Mouse (Mus musculus) liver, embryonic 16.5 days (tissue): ENCODE measurements around the gene Arhgap33. TPM values are rescaled to one million over a fixed set of nuclear protein-coding genes. Genes with fewer than 3 reads are reported as not detected.

Source experiments
- microRNA-seq: library from miRNA; unstranded; fragments of <30 nt; microRNA quantifications from one replicate; pipeline ENCODE4, GENCODE M21; 2016
- polyA plus RNA-seq: library from polyadenylated mRNA; unstranded; fragments of >200 nt; fragmentation: Nextera tagmentation; extraction: Ambion mirVana; gene quantifications from 2 replicates; pipeline ENCODE4 v1.2.1, GENCODE M21; 2015

Gene Arhgap33
- polyA plus RNA-seq, 1 experiment from 2014 or later: 2.6 TPM

Small RNAs within 50 kb of the gene (microRNA-seq; reads per million reads assigned to microRNA genes)
- gene Gm38670: 3.2 reads per million, percentile 10 among the genes with 10 or more reads in this experiment

Other genes starting within 250 kb of the Arhgap33 start
- 0.50 and 0.90 TPM in 2 replicates for gene Clip3, start 243.3 kb downstream of the Arhgap33 start, polyA plus RNA-seq
- gene Alkbh6, start 226.3 kb downstream of the Arhgap33 start, polyA plus RNA-seq: 15.8 and 18.0 TPM in 2 replicates
- gene Syne4, start 220.3 kb downstream of the Arhgap33 start, polyA plus RNA-seq: 17.0 and 22.4 TPM in 2 replicates
- gene E130208F15Rik, start 213.3 kb downstream of the Arhgap33 start, polyA plus RNA-seq: 0.30 and 0.88 TPM in 2 replicates
- 4.3 and 4.6 TPM in 2 replicates for gene Sdhaf1, start 211.2 kb downstream of the Arhgap33 start, polyA plus RNA-seq
- 2.0 and 2.1 TPM in 2 replicates for gene Lrfn3, start 172.3 kb downstream of the Arhgap33 start, polyA plus RNA-seq
- 150 and 154 TPM in 2 replicates for gene Tyrobp, start 121.3 kb downstream of the Arhgap33 start, polyA plus RNA-seq
- 7.2 and 7.8 TPM in 2 replicates for gene Hcst, start 115.2 kb downstream of the Arhgap33 start, polyA plus RNA-seq
- gene Nfkbid, start 113.3 kb downstream of the Arhgap33 start, polyA plus RNA-seq: 1.4 and 1.7 TPM in 2 replicates
- gene Aplp1, start 89.5 kb downstream of the Arhgap33 start, polyA plus RNA-seq: 4.2 and 4.4 TPM in 2 replicates
- gene Kirrel2, start 77.4 kb downstream of the Arhgap33 start, polyA plus RNA-seq: 0.12 and 0.23 TPM in 2 replicates
- gene Nphs1, start 76.7 kb downstream of the Arhgap33 start, polyA plus RNA-seq: 0.09 and 0.19 TPM in 2 replicates
- 79.3 and 85.2 TPM in 2 replicates for gene Prodh2, start 41.4 kb downstream of the Arhgap33 start, polyA plus RNA-seq
- 5.3 and 6.9 TPM in 2 replicates for gene Hspb6, start 17.1 kb upstream of the Arhgap33 start, polyA plus RNA-seq
- gene Proser3, start 17.2 kb upstream of the Arhgap33 start, polyA plus RNA-seq: 2.7 and 3.0 TPM in 2 replicates
- gene Lin37, start 24.8 kb upstream of the Arhgap33 start, polyA plus RNA-seq: 22.7 and 23.7 TPM in 2 replicates
- 31.5 and 32.6 TPM in 2 replicates for gene U2af1l4, start 28.2 kb upstream of the Arhgap33 start, polyA plus RNA-seq
- 3.8 and 4.1 TPM in 2 replicates for gene Gm49396, start 28.3 kb upstream of the Arhgap33 start, polyA plus RNA-seq
- gene Psenen, start 28.6 kb upstream of the Arhgap33 start, polyA plus RNA-seq: 65.0 and 70.1 TPM in 2 replicates
- gene Igflr1, start 30.4 kb upstream of the Arhgap33 start, polyA plus RNA-seq: 2.1 and 2.2 TPM in 2 replicates
- gene Kmt2b, start 53.7 kb upstream of the Arhgap33 start, polyA plus RNA-seq: 2.7 and 3.5 TPM in 2 replicates
- gene Zbtb32, start 63.8 kb upstream of the Arhgap33 start, polyA plus RNA-seq: 0.21 and 0.34 TPM in 2 replicates
- 0.08 and 0.09 TPM in 2 replicates for gene Upk1a, start 77.8 kb upstream of the Arhgap33 start, polyA plus RNA-seq
- gene Cox6b1, start 91.1 kb upstream of the Arhgap33 start, polyA plus RNA-seq: 566 and 597 TPM in 2 replicates
- not detected in 2 replicates for gene Etv2, start 100.8 kb upstream of the Arhgap33 start, polyA plus RNA-seq
- 41.9 and 43.4 TPM in 2 replicates for gene Rbm42, start 115.3 kb upstream of the Arhgap33 start, polyA plus RNA-seq
- gene Haus5, start 129.9 kb upstream of the Arhgap33 start, polyA plus RNA-seq: 28.5 and 31.8 TPM in 2 replicates
- not detected in 2 replicates for gene Pmis2, start 136.5 kb upstream of the Arhgap33 start, polyA plus RNA-seq
- 0.57 and 0.90 TPM in 2 replicates for gene 2200002J24Rik, start 163.9 kb upstream of the Arhgap33 start, polyA plus RNA-seq
- gene Atp4a, start 177.1 kb upstream of the Arhgap33 start, polyA plus RNA-seq: 4.1 and 4.4 TPM in 2 replicates
- gene Tmem147, start 194.5 kb upstream of the Arhgap33 start, polyA plus RNA-seq: 94.1 and 96.0 TPM in 2 replicates
- 0.14 TPM in 1 of 2 replicates, not detected in the other for gene Gapdhs, start 208.6 kb upstream of the Arhgap33 start, polyA plus RNA-seq
- gene Sbsn, start 216.4 kb upstream of the Arhgap33 start, polyA plus RNA-seq: 0.05 and 0.20 TPM in 2 replicates
- 0.36 and 0.40 TPM in 2 replicates for gene Dmkn, start 228.7 kb upstream of the Arhgap33 start, polyA plus RNA-seq